Mouse (Mus musculus): Measurements from ENCODE around the gene Nbeal2.
"Not testable (repeated sequence)": the region's sequence is repeated elsewhere in the genome, so short reads cannot be mapped to it uniquely, and the experiment has no call there.

The Nbeal2 gene

DNA sequence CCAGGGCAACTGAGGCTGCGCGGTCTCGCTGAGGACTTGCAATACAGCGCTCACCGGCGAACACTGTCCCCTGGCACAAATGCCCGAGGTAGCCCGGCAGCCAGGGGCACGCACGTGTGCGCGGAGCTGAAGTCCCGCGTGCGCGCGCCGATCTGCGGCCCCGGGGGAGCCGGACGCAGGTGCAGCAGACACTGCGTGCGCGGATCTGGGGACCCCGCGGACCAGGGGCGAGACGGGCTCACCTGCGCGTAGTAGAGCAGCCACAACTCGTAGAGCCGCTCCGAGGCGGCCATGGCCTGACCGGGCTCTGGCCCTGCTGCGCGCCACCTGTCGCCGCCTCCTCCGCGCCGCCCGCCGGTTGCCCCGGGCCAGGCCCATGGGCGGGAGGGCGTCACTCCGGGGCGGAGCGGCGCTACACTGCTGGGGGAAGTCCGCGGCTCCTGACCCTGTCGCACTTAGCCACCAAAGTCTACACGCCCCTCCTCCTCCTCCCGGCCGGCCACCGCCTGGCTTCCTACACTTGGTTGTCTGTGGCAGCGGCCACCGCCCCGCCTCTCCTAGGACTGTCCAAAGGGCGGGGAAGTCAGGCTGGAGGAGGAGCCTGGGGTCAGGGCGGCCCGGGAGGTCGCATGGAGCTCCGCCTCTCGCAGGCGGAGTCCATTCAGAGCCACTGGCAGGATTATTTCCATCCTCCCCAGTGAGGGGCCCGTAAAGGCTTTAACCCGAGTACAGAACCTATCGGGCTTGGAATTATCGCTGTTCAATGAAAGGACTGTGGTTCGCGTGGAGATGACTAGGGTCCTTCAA, at the start of gene Nbeal2:
Gene Nbeal2, minus strand, starts transcription at position 507 of the 807 bp plus-strand sequence.
- DNase-seq (ENCODE audit: low spot score): peak; percentile 64

DNA sequence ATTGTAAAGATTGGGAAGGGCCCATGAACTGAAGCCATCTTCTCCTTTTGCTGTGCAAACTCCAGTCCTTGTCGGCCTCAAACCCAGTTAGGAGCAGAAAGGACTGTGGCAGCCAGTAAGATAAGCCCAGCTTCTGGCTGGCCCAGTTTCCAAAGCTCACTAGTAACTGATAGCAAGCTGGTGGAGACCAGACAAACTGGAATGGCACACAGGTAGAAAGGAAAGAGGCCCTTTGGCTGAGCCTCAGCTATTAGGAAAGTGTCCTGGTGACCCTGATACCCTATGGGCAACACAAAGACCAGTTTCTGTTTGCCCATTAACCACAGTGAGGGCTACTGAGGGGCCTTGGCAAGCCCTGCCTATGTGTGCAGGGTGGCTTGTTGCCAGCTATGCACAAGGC, 48.9 kb upstream of the Nbeal2 start:
- no peak for DNase-seq (ENCODE audit: low spot score)

DNA sequence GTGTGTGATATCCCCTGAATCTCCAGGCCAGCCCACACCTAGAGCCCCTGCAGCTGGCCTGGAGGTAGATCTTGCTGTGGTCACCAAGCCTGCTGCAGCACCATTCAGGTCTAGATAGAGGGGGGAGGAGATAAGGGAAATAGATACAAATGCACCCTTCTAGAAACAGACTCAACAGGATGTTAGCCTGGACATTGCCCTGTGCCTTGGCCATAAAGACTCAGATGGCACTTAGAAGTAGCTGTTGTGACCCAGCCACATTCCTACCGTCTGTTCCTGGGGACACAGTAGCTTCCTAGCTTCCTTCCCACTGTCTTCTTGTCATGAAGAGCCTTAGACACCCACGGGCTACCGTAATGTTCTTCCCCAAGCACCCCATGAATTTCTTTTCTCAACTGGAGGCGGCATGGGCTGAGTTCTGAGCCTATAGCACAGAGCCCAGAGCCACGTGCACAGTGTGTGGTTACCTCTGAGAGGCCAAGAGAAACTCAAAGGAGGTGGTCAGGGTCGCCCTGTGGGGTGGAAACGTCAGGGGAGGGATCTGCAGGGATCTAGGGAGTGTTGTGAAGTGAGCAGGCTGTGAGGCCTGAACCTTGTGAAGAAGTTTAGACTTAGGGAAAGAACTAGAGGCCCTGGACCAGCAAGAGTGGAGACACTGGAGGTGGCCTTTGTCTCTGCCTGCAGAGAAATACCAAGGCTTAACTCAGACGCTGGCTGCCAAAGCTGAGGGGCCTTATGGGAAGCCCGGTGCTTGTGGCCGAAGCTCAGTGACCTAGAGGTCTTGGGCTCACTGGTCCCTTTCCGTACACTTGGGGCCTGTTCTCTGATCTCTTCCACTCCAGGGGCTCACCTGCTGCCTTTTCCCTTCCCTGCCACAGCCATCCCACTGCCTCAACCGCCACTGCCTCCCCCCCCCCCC, 47.4 kb upstream of the Nbeal2 start:
- DNase-seq (ENCODE audit: low spot score): no peak

DNA sequence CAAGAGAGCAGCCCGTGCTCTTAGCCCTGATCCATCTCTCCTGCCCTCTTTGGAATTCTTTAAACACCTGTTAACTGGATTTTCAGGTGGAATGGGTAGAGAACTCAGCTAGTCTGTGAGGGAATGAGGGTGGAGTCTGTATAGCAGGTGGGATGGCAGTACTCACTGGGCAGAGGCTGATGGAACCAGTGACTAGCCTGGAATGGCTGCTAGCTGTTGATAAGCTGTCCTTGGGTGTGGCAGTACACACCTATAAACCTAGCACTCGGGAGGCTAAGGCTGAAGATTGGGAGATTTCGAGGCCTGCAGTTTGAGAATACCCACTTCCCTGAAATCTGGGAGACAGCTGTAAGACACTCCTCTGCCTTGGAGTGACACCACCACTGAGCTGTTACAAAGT, 45.6 kb upstream of the Nbeal2 start:
- DNase-seq (ENCODE audit: low spot score): no peak

DNA sequence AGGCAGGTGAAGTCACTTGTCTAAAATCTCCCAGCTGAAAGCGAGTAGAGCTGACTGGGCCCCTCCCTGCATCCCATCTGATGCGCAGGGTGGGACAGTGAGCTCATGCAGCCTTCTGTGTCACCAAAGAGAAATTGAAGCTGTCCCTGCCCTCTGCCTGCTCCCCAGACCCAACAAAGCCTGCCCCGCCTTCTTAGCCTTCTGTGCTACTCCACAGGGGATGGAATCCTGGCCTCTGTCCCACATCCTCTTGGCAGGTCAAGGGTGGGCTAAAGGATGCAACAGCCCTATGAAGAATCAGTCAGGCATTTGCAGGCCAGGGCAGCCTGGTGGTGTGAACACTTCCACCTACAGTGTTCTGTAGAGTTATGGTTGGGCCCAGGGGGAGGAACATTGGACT, 43.5 kb upstream of the Nbeal2 start:
- DNase-seq (ENCODE audit: low spot score): no peak

DNA sequence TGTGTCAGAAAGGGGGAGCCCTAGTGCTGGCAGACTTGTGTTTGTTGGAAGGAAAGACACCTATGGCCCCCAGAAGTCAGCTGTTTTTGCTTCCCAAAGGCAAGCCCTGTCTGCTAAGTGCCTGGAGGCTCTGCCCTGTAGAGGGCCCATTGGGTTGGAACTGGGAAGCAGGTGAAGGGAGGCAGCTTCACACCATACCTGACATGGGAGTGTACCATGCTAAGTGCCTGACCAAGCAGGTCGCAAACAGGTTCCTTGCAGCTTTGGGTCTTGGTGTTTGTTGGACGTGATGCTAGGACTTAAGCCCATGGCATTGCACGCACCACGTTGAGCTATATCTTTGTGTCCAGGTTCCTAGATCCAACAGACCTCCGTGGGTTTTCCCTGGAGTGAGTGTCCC, 42.5 kb upstream of the Nbeal2 start:
- DNase-seq (ENCODE audit: low spot score): no peak

DNA sequence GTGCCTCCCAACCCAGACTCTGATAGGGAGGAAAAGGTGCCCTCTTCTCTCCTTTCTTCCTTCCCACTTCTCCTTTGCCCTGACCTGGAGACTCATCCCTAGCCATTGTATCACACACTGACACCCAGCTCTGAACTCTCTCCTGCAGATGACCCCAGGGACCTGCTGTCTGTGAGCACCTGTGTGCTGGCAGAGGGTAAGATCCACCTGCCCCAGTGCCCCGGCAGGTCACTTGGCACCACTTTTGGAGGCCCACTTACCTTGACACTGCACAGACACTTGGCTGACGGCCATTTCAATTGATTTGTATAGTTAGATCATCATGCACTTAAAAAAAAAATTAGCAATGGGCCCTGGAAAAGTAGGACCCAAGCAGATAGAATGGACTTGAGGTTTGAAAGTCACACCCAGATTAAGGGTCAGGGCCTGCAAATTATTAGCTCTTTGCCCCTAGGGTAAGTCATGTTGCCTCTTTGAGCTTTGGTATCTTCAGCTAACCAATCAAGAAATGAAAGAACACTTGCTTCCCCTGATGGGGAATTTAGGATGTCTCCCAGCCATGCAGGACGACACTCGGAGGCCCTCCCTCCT, 41.3 kb upstream of the Nbeal2 start:
- no peak for DNase-seq (ENCODE audit: low spot score)

DNA sequence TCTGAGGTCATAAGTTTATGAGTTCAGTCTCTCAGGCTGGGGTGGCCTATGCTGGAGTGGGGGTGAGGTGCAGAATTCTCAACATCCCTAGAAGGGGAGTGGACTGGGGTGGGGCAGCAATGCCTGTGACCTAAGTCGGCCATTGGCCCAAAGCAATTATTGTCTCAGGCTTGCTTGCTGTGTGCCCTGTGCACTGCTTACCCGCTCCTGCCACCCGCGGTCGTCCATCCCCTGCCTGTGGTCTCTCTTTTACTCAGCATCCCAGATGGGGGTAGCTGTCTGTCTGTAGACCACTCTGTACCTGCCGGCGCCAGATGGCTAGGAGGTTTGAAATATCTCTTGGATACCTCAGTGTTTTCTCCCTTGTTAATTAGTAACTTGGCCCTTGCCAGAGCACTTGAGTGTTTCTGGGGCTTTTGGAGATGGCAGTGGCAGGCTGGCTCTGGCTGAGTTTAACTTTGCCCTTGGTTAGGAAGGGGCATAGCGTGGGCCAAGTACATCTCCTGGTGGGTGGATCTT, 35.4 kb upstream of the Nbeal2 start:
- DNase-seq (ENCODE audit: low spot score): no peak

DNA sequence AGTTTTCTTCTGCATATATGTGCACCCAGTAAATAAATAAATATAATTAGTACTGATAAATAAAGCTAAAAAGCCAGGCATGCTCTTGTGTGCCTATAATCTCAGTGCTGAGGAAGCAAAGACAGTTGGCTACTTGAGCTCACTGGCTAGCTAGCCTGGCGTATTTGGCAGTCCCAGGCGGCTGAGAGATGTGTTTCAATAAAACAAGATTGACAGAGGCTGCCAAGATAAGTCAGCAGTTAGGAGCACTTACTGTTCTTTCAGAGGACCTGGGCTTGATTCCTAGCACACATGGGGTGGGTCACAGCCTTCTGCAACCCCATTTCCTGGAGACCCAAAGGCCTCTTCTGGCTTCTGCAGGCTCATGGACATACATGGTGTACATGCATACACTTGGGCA, 33.9 kb upstream of the Nbeal2 start:
- DNase-seq (ENCODE audit: low spot score): no peak

DNA sequence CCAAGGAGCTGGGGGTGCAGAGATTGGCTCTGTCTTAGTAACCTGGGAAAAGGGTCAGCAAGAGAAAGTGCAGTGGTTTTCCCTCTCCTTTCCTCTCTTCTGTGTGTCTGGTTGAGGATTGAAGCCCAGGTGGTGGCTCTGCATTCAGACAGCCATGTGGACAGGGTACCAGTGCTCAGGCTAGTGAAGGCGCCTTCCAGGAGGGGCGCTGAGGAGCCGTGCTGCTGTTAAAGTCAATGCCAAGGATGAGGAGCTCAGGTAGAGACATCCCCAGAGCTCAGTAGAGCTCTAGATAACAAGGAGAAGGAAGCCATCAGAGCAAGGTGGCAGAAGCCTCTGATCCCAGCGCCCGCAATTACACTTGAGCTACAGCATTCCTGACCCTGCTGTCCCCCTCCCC, 33.1 kb upstream of the Nbeal2 start:
- no peak for DNase-seq (ENCODE audit: low spot score)

DNA sequence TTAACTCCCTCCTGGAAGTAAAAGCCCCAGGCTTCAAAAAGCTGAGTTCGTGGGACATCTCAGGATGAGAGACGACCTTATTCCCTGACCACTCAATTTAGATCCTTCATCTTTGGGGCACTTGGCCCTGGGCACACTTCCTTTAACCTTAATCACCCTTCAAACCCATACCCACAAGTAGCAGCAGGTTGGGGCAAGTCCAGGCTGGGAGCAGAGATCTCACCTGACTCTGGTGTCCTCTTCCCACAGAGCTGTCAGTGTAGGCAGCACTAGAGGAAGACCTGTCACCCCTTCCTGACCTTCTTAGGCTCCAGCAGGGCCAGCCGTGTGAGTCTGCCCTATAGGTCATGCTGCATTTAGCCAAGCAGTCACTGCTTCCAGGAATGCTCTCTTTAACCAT, 32.5 kb upstream of the Nbeal2 start:
- no peak for DNase-seq (ENCODE audit: low spot score)

DNA sequence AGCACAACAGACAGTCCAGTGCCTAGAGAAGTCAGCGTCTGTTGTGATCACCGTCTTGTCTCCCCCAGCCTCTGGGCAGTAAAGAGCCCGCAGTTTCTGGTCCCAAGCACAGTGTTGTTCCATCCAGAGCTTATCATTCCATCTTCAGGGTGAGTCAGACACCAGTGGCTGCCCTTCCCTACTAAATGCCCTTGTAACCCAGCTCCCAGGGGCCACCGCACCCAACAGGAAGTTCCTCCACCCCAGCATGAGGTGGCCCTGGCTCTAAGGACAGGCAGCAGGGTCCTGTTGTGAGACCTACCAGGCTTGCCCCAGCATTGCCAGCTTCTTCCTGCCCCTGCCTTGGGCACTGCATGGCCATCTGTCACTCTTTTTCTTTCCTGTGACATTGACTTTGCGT, 31.6 kb upstream of the Nbeal2 start:
- no peak for DNase-seq (ENCODE audit: low spot score)

DNA sequence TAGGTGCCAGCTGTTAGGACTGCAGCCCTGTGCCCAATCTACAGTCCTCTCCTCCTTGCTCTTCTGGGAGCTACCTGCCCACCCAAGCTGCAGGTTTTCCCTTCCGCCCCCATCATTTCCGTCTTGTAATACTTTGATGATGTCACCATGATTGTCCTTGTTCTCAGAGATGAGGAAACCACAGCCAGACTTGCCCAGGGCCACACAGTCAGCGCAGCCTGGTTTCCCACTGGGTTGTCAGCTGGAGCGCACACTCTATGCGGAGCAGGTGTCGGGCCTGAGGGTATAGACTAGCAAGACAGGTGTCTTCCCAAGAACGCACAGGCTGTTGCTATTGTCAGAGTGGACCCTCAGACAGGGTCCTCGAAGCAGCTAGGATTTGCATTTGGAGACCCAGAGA, 31.2 kb upstream of the Nbeal2 start:
- DNase-seq (ENCODE audit: low spot score): no peak

DNA sequence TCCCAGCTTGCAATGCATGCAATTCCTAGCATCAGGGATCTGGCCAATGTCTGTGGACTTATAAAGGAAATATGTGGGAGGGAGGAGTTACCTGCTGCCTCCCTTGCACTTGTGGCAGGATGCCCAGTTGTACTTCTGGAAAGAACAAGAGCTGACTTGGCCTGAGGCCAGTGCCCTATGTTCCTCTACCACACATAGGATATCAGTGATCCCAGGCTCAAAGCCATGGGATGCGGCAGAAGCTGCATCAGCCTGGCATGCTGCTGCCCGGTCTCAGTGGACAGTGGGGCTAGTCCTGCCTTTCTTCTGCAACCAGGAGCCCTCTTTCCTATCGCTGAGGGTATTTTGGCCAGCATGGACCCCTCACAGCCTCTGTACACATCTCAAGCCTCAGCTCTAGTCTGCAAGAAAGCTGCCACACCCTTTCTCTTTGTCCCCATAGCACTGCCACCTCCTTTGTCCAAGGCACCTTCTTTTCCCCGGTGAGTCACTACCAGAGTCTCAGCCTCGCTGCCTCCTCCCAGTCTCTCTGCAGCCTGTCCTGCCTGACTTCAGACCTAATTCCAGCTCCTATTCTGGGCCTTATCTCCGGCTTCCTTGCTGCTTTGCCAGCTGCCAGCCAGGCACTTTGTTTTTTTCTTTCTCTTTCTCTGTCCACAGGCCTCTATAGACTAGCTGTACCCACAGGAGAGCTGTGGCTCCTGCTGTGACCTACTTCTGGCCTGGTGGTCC, 30.3 kb upstream of the Nbeal2 start:
- DNase-seq (ENCODE audit: low spot score): no peak

DNA sequence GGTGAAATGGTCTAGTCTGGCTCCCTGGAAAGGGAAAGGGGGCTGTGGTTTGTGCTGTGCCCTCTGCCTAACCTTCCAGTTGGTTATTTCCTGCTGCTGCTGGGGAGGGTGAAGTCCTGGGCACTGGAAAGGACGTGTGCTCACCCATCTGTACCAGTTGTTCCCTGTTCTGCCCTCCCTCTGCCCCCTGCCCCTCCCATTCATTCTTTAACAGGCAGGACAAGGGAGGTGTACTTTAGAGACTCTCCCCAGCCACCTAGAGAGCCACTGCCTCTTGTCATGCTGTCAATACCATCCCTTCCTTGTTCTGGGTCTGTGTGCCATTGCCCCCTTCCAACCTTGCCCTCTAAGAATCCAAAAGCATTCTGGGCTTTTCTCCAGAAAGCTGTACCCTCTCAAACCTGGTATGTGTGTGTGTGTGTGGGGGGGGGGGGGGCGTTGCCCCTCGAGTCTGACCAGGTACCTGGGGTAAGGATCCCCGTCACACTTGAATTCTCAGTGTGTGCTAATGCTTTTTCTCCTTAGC, 29.7 kb upstream of the Nbeal2 start:
- no peak for DNase-seq (ENCODE audit: low spot score)

DNA sequence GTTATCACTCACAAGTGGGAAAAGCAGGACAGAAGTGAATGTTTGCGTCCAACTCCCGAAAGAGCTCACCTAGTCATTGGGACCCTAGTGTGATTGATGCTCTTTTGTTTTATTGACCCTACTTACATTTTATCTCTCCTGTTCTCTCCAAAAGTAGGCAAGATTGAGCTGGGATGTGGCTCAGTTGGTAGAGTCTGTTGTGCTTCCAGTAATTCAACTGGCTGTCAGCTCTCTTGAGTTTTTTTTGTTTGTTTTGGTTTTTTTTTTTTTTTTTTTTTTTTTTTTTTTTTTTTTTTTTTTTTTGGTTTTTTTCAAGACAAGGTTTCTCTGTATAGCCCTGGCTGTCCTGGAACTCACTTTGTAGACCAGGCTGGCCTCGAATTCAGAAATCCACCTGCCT, 28.7 kb upstream of the Nbeal2 start:
- DNase-seq (ENCODE audit: low spot score): not testable (repeated sequence)

DNA sequence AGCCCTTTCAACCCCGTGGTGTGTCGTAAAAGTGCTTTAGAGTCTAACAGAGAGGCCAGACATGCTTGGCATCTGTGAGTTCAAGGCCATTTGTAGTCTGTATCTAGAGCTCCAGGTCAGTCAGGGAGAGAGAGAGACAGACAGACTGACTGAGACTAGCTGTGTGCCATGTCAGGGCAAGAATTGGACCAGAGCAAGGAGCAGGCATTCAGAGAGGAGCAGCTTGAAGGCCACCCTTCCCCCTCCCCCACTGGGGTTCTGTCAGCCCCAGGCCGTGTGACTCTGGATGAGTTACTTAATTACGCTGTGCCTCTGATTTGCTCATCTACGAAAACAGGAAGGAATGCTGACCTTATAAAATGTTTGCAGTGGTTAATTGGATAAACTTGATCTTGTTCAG, 28.3 kb upstream of the Nbeal2 start:
- no peak for DNase-seq (ENCODE audit: low spot score)

DNA sequence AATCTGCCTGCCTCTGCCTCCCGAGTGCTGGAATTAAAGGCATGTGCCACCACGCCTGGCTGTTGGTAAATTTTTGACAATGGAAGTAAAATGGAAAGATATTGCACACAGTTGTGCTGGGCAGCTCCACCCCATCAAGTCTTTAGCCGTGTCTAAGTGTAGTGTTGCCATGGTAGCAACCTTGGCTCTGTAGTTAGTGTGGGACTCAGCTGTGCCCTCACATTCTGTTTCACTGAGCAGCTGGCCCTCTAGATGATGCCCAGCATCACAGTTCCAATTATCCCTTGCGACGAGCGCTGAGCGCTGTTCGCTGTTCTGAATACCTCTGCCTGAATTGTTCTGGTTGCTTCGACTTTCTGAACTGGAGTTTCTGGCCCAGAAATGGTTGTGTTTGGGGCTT, 27.9 kb upstream of the Nbeal2 start:
- DNase-seq (ENCODE audit: low spot score): no peak

DNA sequence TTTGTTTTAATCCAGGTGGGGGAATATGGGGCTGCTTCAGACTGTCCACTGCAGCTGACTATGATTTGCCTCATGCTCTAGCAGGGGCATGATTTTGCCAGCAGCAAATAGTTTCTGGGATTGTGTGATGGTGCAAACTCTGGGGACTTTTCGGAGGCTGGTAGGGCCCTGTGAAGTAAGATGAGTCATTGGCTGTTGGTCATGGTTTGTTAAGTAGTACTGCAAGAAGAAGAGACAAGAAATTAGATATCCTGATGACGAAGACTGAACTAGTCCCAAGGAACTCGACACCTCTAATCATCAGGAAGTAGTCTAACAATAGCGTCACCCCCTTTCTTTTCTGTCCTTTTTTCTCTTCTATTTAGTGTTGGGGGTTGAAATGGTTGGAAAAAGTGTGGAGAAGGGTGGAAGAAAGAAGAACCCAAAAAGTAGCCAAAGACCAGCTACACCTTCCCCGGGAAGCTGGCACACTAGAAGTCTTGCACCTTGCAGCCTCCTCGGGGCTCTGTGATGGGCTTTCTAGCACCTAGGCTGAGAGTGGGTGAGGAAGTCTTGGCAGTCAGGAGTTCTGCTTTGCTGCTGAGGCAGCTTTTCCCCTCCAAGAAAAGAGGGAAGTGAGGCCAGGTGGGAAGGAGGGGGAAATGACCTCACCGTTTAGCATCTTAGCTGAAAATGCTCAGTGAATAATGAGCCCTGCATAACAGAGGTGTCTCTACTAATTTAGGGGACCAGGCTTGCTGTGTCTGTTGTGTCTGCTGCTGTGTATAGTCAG, 27.0 kb upstream of the Nbeal2 start:
- DNase-seq (ENCODE audit: low spot score): no peak

DNA sequence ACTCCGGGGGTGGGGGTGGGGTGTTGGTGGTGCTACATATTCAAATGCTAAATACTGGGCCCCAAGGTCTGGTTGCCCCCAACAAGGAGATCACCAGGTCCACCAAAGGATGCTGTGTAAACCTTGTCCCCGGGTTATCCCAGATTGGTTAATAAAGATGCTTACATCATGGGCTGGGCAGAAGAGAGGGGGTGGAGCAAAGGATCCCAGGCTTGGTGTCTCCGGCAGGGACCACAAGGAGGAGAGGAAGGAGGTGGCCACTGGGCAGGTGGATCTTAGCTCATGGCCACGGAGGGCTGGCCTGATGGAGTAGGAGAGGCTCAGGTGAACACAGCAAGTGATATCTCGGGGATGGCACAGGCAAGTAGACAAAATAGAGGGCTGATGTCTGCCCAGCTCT, 24.9 kb upstream of the Nbeal2 start:
- no peak for DNase-seq (ENCODE audit: low spot score)

DNA sequence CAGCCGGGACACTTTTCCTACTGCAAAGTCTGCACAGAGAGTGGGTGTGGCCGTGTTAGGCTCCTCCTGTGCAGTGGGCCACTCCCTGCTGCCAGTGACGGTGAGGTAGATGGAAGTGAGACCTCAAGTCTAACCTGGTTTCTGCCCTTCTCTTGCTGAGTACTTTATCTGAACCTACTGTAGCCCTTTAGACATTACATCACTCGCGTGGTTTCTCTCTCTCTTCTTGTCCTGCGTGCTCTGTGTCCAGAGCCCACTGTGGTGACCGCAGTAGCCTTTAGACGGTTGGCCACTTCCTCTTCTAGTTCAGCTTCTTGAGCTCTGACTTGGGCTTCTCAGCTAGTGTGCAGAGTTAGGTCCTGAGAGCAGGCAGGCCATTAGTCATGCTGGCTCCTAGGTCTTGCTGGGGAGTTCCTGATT, 22.5 kb upstream of the Nbeal2 start:
- no peak for DNase-seq (ENCODE audit: low spot score)

All from left cerebral cortex, adult 11 months (tissue).